Mouse (Mus musculus) embryo, embryonic 11.5 days (tissue): ENCODE measurements around the gene Med9.
"Not testable (repeated sequence)": the region's sequence is repeated elsewhere in the genome, so short reads cannot be mapped to it uniquely, and the experiment has no call there.

ENCODE experiments used
- DNase-seq: peaks from one replicate; pipeline ENCODE4 v3.0.0-alpha.2; 2012; ENCODE audit warnings: low read depth, low spot score

The Med9 gene

DNA sequence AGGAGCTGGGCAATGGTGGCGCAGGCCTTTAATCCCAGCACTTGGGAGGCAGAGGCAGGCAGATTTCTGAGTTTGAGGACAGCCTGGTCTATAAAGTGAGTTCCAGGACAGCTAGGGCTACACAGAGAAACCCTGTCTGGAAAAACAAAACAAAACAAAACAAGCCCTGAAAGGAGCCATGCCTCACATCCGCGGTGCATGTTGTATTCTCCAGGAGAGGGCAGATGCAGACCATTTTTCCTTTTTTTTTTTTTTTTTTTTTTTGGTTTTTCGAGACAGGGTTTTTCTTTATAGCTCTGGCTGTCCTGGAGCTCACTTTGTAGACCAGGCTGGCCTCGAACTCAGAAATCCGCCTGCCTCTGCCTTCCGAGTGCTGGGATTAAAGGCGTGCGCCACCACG, 3.2 kb upstream of the Med9 start:
- DNase-seq: not testable (repeated sequence)

GRCm38 (mm10) chr11:59948401-59948767, 378 bp downstream of the Med9 start:
- DNase-seq: no peak

DNA sequence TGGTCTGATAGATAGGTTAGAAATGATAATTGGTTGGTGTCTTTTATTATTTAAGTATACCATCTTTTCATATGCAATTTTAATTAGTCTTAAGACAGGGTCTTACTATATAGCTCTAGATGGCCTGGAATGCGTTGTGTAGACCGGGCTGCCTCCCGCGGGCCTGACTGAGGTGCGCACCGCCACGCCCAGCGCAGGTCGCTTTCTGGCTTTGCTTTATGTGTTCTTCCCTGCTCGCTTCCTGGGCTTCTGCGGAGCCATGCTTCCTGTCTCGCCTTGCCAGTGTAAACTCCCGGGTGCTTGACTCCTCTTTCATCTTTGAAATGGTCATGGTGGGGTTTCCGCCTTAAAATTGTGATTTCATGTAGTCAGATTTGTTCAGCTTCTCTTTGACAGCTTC, 4.9 kb downstream of the Med9 start:
- DNase-seq: no peak

DNA sequence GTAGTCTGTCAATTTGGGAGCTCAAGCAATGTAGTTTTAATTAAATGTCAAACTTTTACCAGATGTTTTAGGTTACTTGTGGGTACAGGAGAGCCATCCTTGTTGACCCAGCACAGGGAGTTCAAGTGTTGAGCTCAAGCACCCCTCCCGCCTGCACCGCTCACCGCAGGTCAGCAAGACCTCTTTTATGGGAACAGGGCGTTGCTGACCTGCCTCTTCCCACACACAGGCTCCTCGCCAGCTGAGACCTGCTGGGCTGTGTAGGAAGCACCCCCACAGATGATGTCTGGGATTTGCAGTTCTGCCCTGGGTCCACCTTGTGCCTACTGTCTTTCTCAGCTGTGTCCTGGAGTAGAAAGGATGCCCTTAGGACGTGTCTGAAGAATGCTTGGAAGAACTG, 8.7 kb downstream of the Med9 start:
- DNase-seq: no peak

DNA sequence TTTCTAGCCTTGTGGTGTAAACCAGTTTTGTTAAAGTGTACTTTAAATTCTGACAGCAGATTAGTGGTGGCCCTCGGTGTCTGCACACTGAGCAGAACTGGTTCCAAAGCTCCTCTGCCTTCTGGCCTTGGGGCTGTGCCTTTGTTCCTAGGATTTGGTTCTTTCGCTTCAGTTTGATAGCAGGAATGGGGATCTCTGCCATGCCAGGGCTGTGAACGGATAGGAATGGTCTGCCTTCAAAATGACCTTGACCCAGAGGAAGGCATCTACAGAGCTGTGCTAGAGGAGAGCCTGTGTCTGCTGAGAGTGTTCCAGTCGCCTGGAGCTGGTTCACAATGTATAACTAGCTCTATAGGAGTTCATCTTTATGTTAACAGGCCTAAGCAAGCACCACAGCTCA, 11.4 kb downstream of the Med9 start:
- DNase-seq: no peak

- DNase-seq: no peak
Measured at GRCm38 (mm10) chr11:59960476-59961337, 12.7 kb downstream of the Med9 start.

DNA sequence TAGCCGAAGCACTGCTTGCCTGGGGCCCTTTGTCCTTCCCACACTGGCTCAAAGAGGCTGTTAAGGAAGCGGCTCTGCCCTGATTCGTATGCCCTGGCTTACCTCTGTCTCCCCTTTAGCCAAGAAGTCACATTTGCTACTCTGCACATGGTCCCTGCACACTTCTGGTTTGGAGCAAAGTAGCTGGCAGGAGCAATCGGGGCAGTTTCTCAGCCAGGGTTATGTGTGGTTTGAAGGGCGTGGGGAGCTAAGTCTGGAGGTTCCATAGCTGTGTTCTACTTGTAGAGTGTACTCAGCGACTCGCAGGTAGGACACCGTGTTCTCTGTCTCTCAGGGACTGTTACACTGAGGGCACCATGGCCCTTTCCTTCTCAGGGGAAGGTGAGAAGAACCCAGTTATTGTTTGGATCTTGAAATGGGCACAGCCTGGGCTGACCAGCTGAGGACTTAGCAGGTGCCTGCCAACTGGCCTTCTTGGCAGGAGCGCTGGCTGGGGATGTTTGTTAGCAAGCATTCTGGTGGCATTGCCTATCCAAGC, 13.4 kb downstream of the Med9 start:
- DNase-seq: no peak

GRCm38 (mm10) chr11:59962590-59962989, 14.6 kb downstream of the Med9 start:
- DNase-seq: no peak

DNA sequence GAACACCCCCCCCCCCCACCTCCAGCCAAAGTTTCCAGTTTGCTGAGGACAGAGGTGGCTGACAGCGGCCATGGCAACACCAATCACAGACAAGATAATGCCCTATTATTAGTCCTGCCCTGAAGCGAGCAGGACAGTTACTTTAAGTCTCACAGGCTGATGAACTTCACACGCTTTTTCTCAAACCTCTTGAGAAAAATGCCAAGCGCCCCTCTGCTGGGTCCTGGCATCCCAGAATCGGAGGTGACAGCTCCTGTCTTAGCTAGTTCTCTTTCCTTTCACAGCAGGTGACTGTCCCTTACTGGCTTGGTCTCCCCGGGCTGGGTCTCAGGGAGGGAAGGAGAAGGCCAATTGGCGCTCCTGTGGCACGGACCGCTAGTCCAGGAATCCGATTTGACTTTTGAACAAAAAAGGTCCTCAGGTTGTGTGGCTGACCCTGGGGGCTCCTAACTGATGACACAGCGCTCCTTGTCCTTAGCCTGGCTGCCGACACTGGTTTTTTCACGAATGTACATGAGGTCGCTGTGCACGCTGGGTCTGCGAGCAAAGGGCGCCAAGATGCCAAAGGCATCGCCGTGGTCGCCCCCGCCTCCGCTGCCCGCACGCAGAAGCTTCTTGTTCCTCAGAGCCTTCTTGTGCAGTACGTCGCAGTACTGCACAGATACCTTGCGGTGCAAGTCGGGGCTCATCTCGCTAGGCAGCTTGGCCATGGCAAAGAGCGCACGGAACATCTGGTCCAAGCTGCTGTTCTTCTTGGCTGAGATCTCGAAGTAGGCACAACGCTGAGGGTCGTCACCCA, 15.6 kb downstream of the Med9 start:
- DNase-seq: peak; percentile 11

- no peak for DNase-seq
Measured at GRCm38 (mm10) chr11:59964163-59964758, 16.3 kb downstream of the Med9 start.

GRCm38 (mm10) chr11:59964818-59965217, 16.8 kb downstream of the Med9 start, which contains the start of gene Rasd1:
Rasd1 (minus strand) TSS chr11:59964944.
- peak; percentile 52 for DNase-seq

- peak; percentile 67 for DNase-seq
Measured at GRCm38 (mm10) chr11:59965227-59966101, 17.5 kb downstream of the Med9 start.

- DNase-seq: no peak
Measured at GRCm38 (mm10) chr11:59966102-59966483, 18.1 kb downstream of the Med9 start.

DNA sequence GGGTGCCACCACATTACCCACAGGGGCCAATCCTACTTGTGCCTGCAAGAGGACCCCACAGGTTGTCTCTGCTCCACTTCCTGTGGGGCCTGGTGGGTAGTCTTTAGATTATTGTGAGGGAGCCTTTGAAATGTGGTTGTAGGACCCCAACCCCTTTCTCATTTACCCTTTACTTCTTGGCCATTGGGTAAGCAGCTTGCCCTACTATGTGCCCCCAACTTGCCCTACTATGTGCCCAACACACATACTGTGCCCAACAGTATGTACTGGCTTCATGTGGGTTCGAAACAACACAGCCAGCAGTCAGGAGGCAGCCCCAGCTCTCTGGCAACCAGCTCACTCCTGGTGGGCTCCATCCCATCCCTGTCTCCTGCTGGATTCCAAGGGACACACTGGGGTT, 19.8 kb downstream of the Med9 start:
- no peak for DNase-seq

- no peak for DNase-seq
Measured at GRCm38 (mm10) chr11:59970780-59971179, 22.8 kb downstream of the Med9 start.

DNA sequence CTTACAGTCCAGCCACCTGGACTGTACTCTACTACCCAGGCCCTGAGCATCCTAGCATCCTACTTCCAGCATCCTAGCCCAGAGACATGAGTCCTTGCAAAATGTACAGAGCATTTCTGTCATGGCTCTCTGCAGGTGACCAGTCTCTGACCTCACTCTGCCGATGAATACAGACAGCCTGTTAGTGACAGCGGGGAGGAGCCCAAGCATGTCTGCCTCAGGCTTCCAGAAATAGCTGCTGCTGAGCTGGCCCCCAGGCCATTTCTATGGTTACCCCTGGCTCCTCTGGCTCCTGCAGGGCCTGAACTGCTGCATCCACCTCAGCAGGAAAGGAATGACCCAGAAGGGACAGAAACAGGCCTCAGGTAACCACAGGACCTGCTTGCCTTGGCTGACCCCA, 23.7 kb downstream of the Med9 start:
- no peak for DNase-seq

GRCm38 (mm10) chr11:59973389-59973788, 25.4 kb downstream of the Med9 start:
- DNase-seq: no peak

DNA sequence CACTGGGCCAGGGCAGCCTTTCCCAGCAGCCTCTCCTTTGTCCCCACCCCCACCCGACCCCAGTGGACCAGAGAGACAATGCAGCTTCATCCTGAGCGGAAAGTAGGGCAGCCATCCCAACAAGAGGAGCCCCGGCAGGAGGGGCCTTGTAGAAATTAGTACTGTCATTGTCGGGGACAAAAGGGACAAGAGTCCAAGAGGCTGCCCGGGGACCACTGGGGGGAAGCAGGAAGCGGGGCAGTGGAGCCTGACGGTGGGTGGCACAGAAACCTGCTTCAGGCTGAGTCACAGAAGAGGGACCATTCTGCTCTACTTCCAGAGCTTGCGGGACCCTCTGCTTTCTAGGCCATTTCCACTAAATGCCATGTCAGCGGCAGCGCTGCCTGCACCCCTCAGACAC, 27.2 kb downstream of the Med9 start:
- DNase-seq: no peak

DNA sequence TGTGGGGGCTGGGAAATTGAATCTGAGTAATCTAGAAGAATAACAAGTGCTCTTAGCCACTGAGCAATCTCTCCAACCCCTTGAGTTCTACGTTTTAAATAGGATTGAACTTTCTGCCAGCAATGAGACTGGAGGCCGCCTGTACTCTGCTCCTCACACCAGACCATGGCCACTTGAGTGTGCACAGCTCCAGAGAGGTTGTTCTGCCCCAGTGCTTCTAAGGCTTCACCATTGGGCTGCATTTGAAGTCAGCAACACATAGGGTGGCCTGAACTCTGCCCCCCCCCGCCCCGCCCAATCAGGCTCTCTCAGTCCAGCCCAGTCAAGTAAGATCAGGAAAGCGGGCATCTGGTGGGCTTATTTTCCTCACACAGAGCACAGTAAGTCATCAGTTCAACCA, 29.8 kb downstream of the Med9 start:
- no peak for DNase-seq

- no peak for DNase-seq
Measured at GRCm38 (mm10) chr11:59989406-59989805, 41.4 kb downstream of the Med9 start.

- no peak for DNase-seq
Measured at GRCm38 (mm10) chr11:59991365-59991764, 43.4 kb downstream of the Med9 start.
